In genomic region chr17:29382417-29382816, GRCm38 (mm10) we compare ENCODE assay signal across 12 mouse cellular contexts. TPM values are rescaled to one million over a fixed set of nuclear protein-coding genes. Genes with fewer than 3 reads are reported as not detected.
DNase-seq lines count a peak whose midpoint lies in the region.
"Had no signal": no experiment of that assay in that cellular context is flagged by ENCODE, and none has a peak within 500 bp of the region (broad histone marks: within the 10 kb centered on the region; RNA-seq: fewer than 3 reads in every experiment).

No protein-coding gene starts in this region.

- peak; percentile 44 for DNase-seq in adrenal gland, postnatal 14 days
- DNase-seq in adrenal gland, postnatal 25 days, result no peak
- peak; percentile 20 for DNase-seq in kidney, adult 9 months
- no peak for DNase-seq in kidney, adult 11 months
- DNase-seq in lung, postnatal 10 days, result peak; percentile 34
- DNase-seq in lung, postnatal 14 days, result no peak
- peak; percentile 33 for DNase-seq in retina, postnatal 7 days (ENCODE audit: low read depth, low spot score)
- DNase-seq: kidney, adult 18-20 months; kidney, postnatal 25 days; layer of hippocampus, adult 9-11 months; lung, postnatal 36 days; thymus, postnatal 25 days had no signal

RNA-seq across cellular contexts. Expression of gene Fgd2, which starts 21.7 kb away (rescaled TPM):
- 2.2 and 11.5 TPM in 2 replicates for total RNA-seq in adrenal gland, postnatal 14 days (2021)
- total RNA-seq in adrenal gland, postnatal 25 days (2021), result 1.6 and 3.0 TPM in 2 replicates

RNA-seq across cellular contexts. Expression of gene Mtch1, which starts 34.7 kb away (rescaled TPM):
- 300 and 316 TPM in 2 replicates for total RNA-seq in adrenal gland, postnatal 14 days (2021)
- total RNA-seq in adrenal gland, postnatal 25 days (2021), result 231 and 242 TPM in 2 replicates

Comparison
In these comparisons a context has a peak if more than half of its experiments do, and no peak if none do; other contexts are left out.
1. DNase-seq: peak in adrenal gland, postnatal 14 days (single experiment), kidney, adult 9 months (single experiment), lung, postnatal 10 days (single experiment) and retina, postnatal 7 days (single experiment); none in adrenal gland, postnatal 25 days (single experiment), kidney, adult 11 months (single experiment) and lung, postnatal 14 days (single experiment).